Mouse (Mus musculus) heart, adult 8-10 months (tissue): ENCODE measurements around the gene Col4a2. TPM values are rescaled to one million over a fixed set of nuclear protein-coding genes. Genes with fewer than 3 reads are reported as not detected.
A peak's percentile ranks its signal among the peaks of the same experiment; 100 is the strongest.

Experiments
- DNase-seq: peaks from one replicate; pipeline ENCODE4 v3.0.0; 2022; ENCODE audit warnings: low spot score
- total RNA-seq, 4 experiments: library from RNA; stranded (reverse); gene quantifications; 2 replicates each; pipeline ENCODE4 v1.2.4; 2022

The Col4a2 gene
- total RNA-seq, 4 experiments from 2014 or later: 93.1 to 141 (median 113) TPM

DNA sequence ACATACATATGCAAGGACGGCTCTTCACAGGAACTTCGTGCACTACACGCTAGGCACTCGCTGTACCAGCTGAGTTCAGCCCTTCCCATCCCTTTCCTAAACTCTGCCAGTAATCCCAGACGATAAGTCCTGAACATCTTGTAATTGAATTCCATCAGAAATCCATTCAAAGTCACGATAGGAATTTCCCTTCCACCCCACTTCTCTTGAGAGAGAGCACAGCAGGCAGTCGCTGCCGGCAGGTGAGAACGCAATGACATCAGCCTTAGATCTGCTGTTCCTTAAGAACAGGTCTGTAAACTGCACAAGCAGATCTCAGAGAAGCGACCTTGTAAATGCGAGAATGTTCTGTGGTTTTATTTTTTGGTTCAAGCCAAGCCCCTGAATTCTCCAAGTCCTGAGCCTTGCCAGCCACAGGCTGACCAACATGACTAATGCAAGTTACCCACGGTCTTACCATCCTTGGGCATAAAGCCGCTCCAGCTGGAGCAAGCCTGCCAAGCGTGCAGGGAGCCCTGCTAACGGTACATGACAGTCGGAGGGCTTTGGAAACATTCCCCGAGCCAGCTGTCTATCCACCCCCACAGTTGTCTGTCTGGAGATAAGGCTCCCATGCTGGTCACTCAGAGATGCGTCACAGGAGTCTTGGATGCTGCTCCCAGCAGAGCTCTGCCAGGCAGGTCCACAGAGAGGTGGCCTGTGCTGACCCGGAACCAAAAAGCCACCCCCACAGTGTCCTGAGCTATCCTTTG is 69.6 kb downstream of the Col4a2 start:
- DNase-seq: peak; percentile 85

GRCm38 (mm10) chr8:11382933-11383332 is 70.3 kb downstream of the Col4a2 start:
- no peak for DNase-seq

- DNase-seq: no peak
Observed at GRCm38 (mm10) chr8:11383379-11383778, 70.8 kb downstream of the Col4a2 start.

- no peak for DNase-seq
Observed at GRCm38 (mm10) chr8:11384841-11385240, 72.2 kb downstream of the Col4a2 start.

- DNase-seq: peak; percentile 72
Observed at GRCm38 (mm10) chr8:11385272-11385905, 72.8 kb downstream of the Col4a2 start.

DNA sequence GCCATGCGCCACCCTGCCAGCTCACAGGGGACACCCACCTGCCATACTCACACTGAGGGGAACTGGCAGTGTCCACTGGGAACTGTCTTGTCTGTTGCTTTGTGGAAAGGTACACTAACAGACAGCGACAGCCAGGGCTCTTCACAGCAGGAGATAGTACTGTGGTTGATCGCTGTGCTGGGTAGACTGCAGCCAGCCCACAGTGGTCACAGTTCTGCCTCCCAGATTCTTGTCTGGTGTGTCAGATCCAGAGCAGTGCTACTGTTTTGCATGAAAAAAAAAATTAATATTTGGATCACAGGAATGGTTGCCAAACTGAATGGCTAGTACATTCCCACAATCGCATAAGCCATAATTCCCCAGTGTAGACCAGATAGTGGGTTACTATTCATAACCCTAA is 74.7 kb downstream of the Col4a2 start:
- DNase-seq: no peak

DNA sequence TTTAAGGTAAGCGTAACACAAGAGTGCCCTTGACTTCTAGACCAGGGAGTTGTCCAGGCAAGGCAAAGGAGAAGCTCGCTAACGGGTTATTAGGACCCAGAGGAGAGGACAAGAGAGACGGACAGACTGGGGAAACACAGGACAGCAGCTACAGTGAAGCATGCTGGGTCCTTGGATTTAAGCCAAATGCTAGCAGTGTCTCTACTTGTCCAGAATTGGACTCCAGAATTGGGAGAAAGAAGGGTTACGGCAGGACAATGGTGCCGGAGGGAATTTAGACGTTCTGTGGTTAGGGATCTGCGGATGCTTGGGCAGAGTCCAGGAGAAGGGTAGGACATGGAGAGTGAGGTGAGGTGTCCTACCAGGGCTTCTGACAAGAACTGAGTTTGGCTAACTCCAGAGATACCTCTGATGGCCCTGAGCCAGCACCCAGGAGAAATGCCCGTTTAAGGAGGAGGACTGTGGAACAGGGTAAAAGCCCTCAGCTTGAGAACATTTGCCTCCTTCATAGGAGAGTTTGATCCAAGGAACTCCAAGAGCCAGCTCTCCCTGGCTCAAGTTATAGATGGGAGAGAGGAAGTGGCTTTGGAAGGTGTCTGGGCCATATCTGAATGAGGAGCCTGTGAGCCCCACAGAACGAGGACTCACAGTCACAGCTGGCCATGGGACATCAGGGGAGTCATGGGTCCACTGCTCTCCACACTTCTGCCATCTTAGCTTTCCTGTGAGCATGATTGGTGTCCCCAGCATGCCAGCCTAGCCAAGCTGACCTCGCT is 76.9 kb downstream of the Col4a2 start:
- DNase-seq: no peak

GRCm38 (mm10) chr8:11392739-11393138 is 80.1 kb downstream of the Col4a2 start:
- peak; percentile 90 for DNase-seq

DNA sequence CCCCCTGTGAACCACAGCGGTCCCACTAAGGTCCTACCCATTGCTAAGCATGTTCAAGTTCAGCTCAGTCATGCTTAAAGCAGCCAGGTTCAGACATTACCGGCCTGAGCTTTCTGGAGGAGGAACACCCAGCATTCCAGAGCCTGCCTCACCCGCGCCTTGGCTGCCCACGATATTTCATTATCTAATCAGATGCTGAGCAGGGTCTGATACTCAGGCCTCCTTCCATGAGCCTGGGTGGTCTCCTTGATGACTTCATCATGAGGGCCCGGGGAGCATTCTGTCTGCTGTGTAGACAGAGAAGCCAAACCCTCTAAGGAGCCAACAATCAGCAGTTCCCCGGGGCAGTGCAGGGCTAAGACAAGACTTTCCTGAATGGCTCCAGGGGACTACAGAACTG is 80.6 kb downstream of the Col4a2 start:
- no peak for DNase-seq

- DNase-seq: no peak
Observed at GRCm38 (mm10) chr8:11393607-11394006, 81.0 kb downstream of the Col4a2 start.

GRCm38 (mm10) chr8:11394773-11395172 is 82.2 kb downstream of the Col4a2 start:
- DNase-seq: no peak

- no peak for DNase-seq
Observed at GRCm38 (mm10) chr8:11395601-11396000, 83.0 kb downstream of the Col4a2 start.

DNA sequence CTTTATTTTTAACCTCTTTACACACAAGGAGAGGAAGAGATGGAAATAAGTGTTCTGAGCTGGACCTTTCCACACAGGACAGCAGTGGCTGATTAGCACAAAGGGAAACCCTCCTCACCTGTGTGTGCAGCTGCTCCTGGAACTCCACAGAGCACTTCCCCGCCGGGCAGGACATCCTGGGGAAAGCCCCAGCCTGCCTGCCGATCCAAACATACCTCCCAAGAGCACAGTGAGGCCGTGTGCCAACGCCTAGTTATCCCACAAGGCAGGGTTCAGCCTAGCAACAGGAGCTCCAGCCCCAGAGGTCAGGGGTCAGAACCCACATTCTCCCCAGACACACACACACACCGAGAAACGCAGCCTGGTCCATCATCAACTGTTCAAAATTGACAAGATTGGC is 83.5 kb downstream of the Col4a2 start:
- DNase-seq: no peak

- no peak for DNase-seq
Observed at GRCm38 (mm10) chr8:11397126-11397525, 84.5 kb downstream of the Col4a2 start.

GRCm38 (mm10) chr8:11399706-11400105 is 87.1 kb downstream of the Col4a2 start:
- DNase-seq: no peak

- DNase-seq: no peak
Observed at GRCm38 (mm10) chr8:11400244-11400643, 87.6 kb downstream of the Col4a2 start.

DNA sequence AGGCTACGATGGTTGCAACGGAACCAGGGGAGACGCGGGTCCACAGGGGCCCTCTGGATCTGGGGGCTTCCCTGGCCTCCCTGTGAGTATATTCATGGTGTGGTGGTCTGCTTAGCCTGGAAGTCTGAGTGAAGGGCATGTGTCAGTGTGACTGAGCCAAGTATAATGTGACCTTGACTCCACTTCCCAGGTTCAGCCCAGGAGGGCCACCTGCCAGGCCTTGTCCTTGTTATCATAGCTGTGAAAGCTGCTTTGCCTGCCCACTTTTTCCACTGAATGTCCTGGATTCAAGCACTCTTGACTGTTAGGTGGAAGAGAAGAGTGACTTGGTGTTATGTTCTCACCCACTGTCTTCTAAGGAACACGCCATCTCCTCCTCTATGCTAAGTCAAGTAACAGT is 88.6 kb downstream of the Col4a2 start:
- DNase-seq: no peak

DNA sequence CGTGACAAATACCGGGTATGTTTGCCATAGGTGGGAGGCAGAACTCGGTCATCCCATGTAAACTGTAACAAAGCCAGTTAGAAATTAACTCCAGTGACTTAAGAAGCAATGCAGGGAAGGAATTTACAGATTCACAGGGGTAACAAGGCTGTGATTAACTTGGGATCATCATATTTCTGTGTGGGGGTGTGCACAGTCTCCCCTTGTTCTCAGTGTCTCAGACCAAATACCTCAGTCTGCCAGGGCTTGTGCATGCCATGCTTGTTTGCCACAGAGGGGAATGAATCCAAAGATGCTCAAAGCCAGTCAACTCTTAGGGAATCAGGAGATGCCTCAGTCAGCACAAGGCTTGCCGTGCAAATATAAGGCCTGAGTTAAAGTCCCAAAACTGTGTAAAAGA is 89.6 kb downstream of the Col4a2 start:
- no peak for DNase-seq

- no peak for DNase-seq
Observed at GRCm38 (mm10) chr8:11403813-11404212, 91.2 kb downstream of the Col4a2 start.

- DNase-seq: no peak
Observed at GRCm38 (mm10) chr8:11404614-11405013, 92.0 kb downstream of the Col4a2 start.

DNA sequence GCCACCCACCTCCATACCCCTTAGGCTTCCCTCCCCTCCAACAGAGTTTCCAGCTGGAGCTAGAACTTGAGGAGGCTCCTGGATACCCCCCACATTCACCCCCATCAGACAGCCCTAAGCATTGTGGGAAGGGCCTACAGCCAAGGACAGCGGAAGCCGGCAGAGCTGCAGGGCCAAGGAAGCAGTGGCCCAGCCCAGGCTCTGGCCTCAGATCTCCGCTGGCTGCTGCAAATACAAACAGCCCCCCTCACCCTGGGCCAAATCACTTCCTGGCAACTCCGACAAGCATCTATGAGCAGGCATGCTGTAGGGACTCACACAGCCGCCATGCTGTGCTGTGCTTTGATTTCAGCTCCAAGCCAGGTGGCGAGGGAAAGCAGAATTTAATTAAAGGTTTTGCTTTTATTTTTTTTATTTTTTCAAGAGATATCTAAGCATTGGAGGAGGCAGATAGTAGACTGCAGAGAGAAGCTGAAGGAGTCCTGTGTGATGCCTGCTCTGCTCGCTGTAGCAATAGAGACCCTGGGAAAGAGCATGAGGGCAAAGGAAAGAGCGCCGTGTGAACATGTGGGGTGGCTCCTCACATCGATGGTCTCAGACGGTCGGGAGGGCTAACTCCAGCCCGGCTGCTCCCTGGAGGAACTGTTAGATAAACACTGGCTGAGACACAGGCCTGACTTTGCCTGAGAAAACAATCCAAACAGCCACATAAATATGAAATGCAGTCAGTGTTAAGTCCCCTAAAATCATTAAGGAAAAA is 93.3 kb downstream of the Col4a2 start:
- peak; percentile 85 for DNase-seq
